Mouse (Mus musculus) CH12.LX (cell line): ENCODE results near the gene Zranb2.

ENCODE experiments used
- CTCF ChIP-seq, 2 experiments: IDR thresholded peaks in 1 of 2; conservative IDR thresholded peaks in 1 of 2; 2 replicates each; pipeline ENCODE4 v1.5.1; 2011 to 2012; ENCODE audit warnings: low read depth in 2 of 2, low read length in 2 of 2, improper control_type of control experiment in 1 of 2, inconsistent platforms in 1 of 2, mild to moderate bottlenecking in 1 of 2, moderate library complexity in 1 of 2
- GABPA ChIP-seq: IDR thresholded peaks from 2 replicates; pipeline ENCODE4 v1.6.1; 2012; ENCODE audit warnings: low read depth, low read length, improper control_type of control experiment, inconsistent platforms; ENCODE audit not compliant: insufficient replicate concordance
- HCFC1 ChIP-seq: IDR thresholded peaks from 2 replicates; pipeline ENCODE4 v1.6.1; 2012; ENCODE audit warnings: low read depth, mild to moderate bottlenecking, inconsistent platforms, low read length, improper control_type of control experiment
- MYC ChIP-seq: IDR thresholded peaks from 2 replicates; pipeline ENCODE4 v1.6.1; 2011; ENCODE audit warnings: low read depth, mild to moderate bottlenecking, improper control_type of control experiment, low read length
- POLR2A ChIP-seq: IDR thresholded peaks from 2 replicates; pipeline ENCODE4 v1.6.1; 2011; ENCODE audit warnings: low read depth, mild to moderate bottlenecking, improper control_type of control experiment, low read length
- SIN3A ChIP-seq: IDR thresholded peaks from 2 replicates; pipeline ENCODE4 v1.6.1; 2012; ENCODE audit warnings: low read length, improper control_type of control experiment, inconsistent platforms
- USF1 ChIP-seq: IDR thresholded peaks from 2 replicates; pipeline ENCODE4 v1.6.1; 2014; ENCODE audit warnings: low read depth, mild to moderate bottlenecking, inconsistent platforms, low read length, improper control_type of control experiment

GRCm38 (mm10) chr3:157576862-157577261 lies 42.9 kb downstream of the Zranb2 start:
- no peak for TF ChIP-seq CTCF (conservative IDR thresholded peaks at IDR 0.05 in 1 of 2, IDR thresholded peaks at IDR 0.05 in 1 of 2; ENCODE audit: low read depth in 2 of 2, low read length in 2 of 2)
- TF ChIP-seq POLR2A = no peak
- TF ChIP-seq MYC = no peak
- no peak for TF ChIP-seq USF1
- TF ChIP-seq GABPA = no peak
- TF ChIP-seq SIN3A = no peak
- no peak for TF ChIP-seq HCFC1
